Mouse (Mus musculus) lung, embryonic 14.5 days (tissue): ENCODE results near the gene Npb. TPM values are rescaled to one million over a fixed set of nuclear protein-coding genes. Genes with fewer than 3 reads are reported as not detected.

ENCODE experiments used
- ATAC-seq: fragments of 200-750 bp; cut with Nextera tagmentation; 2 replicates; pipeline ENCODE4 v1.8.0; 2017; ENCODE audit warnings: mild to moderate bottlenecking, moderate TSS enrichment, moderate library complexity; ENCODE audit not compliant: insufficient read depth
- DNase-seq: peaks from one replicate; pipeline ENCODE4 v3.0.0-alpha.2; 2015
- H3K27ac ChIP-seq: fragments of 300-500 bp; sonication (generic); 2 replicates; pipeline ENCODE4 v1.5.1; 2014; ENCODE audit warnings: low read depth, mild to moderate bottlenecking, moderate library complexity
- H3K27me3 ChIP-seq: fragments of 300-500 bp; sonication (generic); 2 replicates; pipeline ENCODE4 v1.6.1; 2014; ENCODE audit warnings: low read length, control low read depth; ENCODE audit not compliant: insufficient read depth
- H3K36me3 ChIP-seq: fragments of 300-500 bp; sonication (generic); 2 replicates; pipeline ENCODE4 v1.6.1; 2014; ENCODE audit warnings: control low read depth; ENCODE audit not compliant: insufficient read depth
- H3K4me1 ChIP-seq: fragments of 300-500 bp; sonication (generic); 2 replicates; pipeline ENCODE4 v1.6.1; 2014; ENCODE audit warnings: antibody characterized with exemption, control low read depth; ENCODE audit not compliant: insufficient read depth
- H3K4me2 ChIP-seq: fragments of 300-500 bp; sonication (generic); 2 replicates; pipeline ENCODE4 v1.6.1; 2014; ENCODE audit warnings: mild to moderate bottlenecking
- H3K4me3 ChIP-seq: fragments of 300-500 bp; sonication (generic); 2 replicates; pipeline ENCODE4 v1.5.1; 2014; ENCODE audit warnings: low read depth, low read length
- H3K9ac ChIP-seq: fragments of 300-500 bp; sonication (generic); 2 replicates; pipeline ENCODE4 v1.6.1; 2014
- H3K9me3 ChIP-seq: fragments of 300-500 bp; sonication (generic); 2 replicates; pipeline ENCODE4 v1.6.1; 2016; ENCODE audit warnings: low read depth, low read length, control low read depth
- CTCF ChIP-seq: IDR thresholded peaks from 2 replicates; pipeline ENCODE4 v1.5.1; 2016; ENCODE audit warnings: antibody characterized with exemption, low read depth
- WGBS: fragments of 180-500 bp; shearing (Covaris S2); extraction: QIAGEN DNeasy Blood & Tissue Kit; methylation state at CpG from one replicate; pipeline ENCODE4 v1.1.7; 2014; 5-methylcytosine and 5-hydroxymethylcytosine counted together
- polyA plus RNA-seq: library from polyadenylated mRNA; unstranded; fragments of >200 nt; fragmentation: Nextera tagmentation; extraction: Ambion mirVana; gene quantifications from 2 replicates; pipeline ENCODE4 v1.2.1, GENCODE M21; 2014

Gene Npb
- polyA plus RNA-seq, 1 experiment from 2014 or later: 1.3 TPM

GRCm38 (mm10) chr11:120571754-120572416, 36.4 kb upstream of the Npb start:
- ATAC-seq: no peak
- no peaks in the 10 kb centered on the region for H3K9me3 ChIP-seq
- no peak for DNase-seq
- H3K27me3 ChIP-seq: no peaks in the 10 kb centered on the region
- H3K27ac ChIP-seq: peak overlapping the region; percentile 96
- peak overlapping the region; percentile 90 for H3K4me2 ChIP-seq
- no peak for TF ChIP-seq CTCF
- H3K4me3 ChIP-seq: peak overlapping the region; percentile 97
- 8% methylated on average over 11 of the region's 11 CpGs for WGBS
- H3K9ac ChIP-seq: peak overlapping the region; percentile 95
- peaks cover 46% of the 10 kb centered on the region for H3K36me3 ChIP-seq
- 0 out of 2 replicates have a peak, but pooled peaks cover 11% of the 10 kb centered on the region for H3K4me1 ChIP-seq

GRCm38 (mm10) chr11:120572417-120572751, 35.9 kb upstream of the Npb start:
- WGBS: under 1% methylated on average over 23 of the region's 24 CpGs
- H3K27me3 ChIP-seq: no peaks in the 10 kb centered on the region
- DNase-seq (no peak), ATAC-seq (peak; percentile 47)
- H3K9me3 ChIP-seq: no peaks in the 10 kb centered on the region
- peak overlapping the region; percentile 90 for H3K4me2 ChIP-seq
- H3K4me1 ChIP-seq: 0 out of 2 replicates have a peak, but pooled peaks cover 11% of the 10 kb centered on the region
- H3K36me3 ChIP-seq: peaks cover 46% of the 10 kb centered on the region
- H3K4me3 ChIP-seq: peak overlapping the region; percentile 97
- no peak for TF ChIP-seq CTCF
- peak overlapping the region; percentile 96 for H3K27ac ChIP-seq
- peak overlapping the region; percentile 95 for H3K9ac ChIP-seq

GRCm38 (mm10) chr11:120572752-120573584, 35.3 kb upstream of the Npb start, which contains the start of gene P4hb:
P4hb (minus strand) TSS chr11:120573253.
- ATAC-seq (peak; percentile 96), DNase-seq (peak; percentile 100)
- no peak for TF ChIP-seq CTCF
- Histone ChIP-seq H3K4me1 (0 out of 2 replicates have a peak, but pooled peaks cover 11% of the 10 kb centered on the region), H3K4me2 (peak within 1 kb of the TSS; percentile 90), H3K27ac (peak within 1 kb of the TSS; percentile 96), H3K4me3 (peak within 1 kb of the TSS; percentile 97), H3K36me3 (peaks cover 46% of the 10 kb centered on the region), H3K27me3 (no peaks in the 10 kb centered on the region), H3K9ac (peak within 1 kb of the TSS; percentile 95), H3K9me3 (no peaks in the 10 kb centered on the region)
- under 1% methylated on average over 93 of the region's 94 CpGs for WGBS

GRCm38 (mm10) chr11:120573585-120574277, 34.5 kb upstream of the Npb start:
- H3K4me3 ChIP-seq: peak overlapping the region; percentile 97
- H3K4me1 ChIP-seq: 0 out of 2 replicates have a peak, but pooled peaks cover 11% of the 10 kb centered on the region
- DNase-seq (no peak), ATAC-seq (no peak)
- no peak for TF ChIP-seq CTCF
- peaks cover 46% of the 10 kb centered on the region for H3K36me3 ChIP-seq
- no peaks in the 10 kb centered on the region for H3K9me3 ChIP-seq
- peak overlapping the region; percentile 90 for H3K4me2 ChIP-seq
- H3K27ac ChIP-seq: peak overlapping the region; percentile 96
- H3K9ac ChIP-seq: peak overlapping the region; percentile 95
- WGBS: under 1% methylated on average over 23 of the region's 23 CpGs
- no peaks in the 10 kb centered on the region for H3K27me3 ChIP-seq

- Histone ChIP-seq H3K9ac (peak overlapping the region; percentile 95), H3K9me3 (no peaks in the 10 kb centered on the region), H3K27me3 (no peaks in the 10 kb centered on the region), H3K4me2 (peak overlapping the region; percentile 90), H3K36me3 (peaks cover 46% of the 10 kb centered on the region), H3K27ac (peak overlapping the region; percentile 96; the same call in 1 of the 2 replicates), H3K4me1 (0 out of 2 replicates have a peak, but pooled peaks cover 11% of the 10 kb centered on the region), H3K4me3 (peak overlapping the region; percentile 97)
- no peak for TF ChIP-seq CTCF
- WGBS: 31% methylated on average over 5 of the region's 5 CpGs
- no peak for ATAC-seq
- DNase-seq: no peak
These were observed 34.0 kb upstream of the Npb start for GRCm38 (mm10) chr11:120574278-120574600.

GRCm38 (mm10) chr11:120575046-120575445, 33.2 kb upstream of the Npb start:
- Histone ChIP-seq H3K4me3 (no peak overlapping the region), H3K9me3 (no peaks in the 10 kb centered on the region), H3K4me2 (peak overlapping the region; percentile 90; the same call in 1 of the 2 replicates), H3K9ac (no peak overlapping the region), H3K27me3 (no peaks in the 10 kb centered on the region), H3K27ac (no peak overlapping the region), H3K36me3 (peaks cover 49% of the 10 kb centered on the region), H3K4me1 (peaks cover 13% of the 10 kb centered on the region; the same call in 1 of the 2 replicates)
- no peak for TF ChIP-seq CTCF
- ATAC-seq (no peak), DNase-seq (no peak)
- 88% methylated on average over 2 of the region's 2 CpGs for WGBS
